Mouse (Mus musculus) megakaryocyte, embryonic 14.5 days (primary cell): Measurements from ENCODE around the gene Map2k5. TPM values are rescaled to one million over a fixed set of nuclear protein-coding genes. Genes with fewer than 3 reads are reported as not detected.

ENCODE experiments used
- H3K27me3 ChIP-seq: replicated peaks from 2 replicates; pipeline ENCODE3; 2012; ENCODE audit warnings: inconsistent platforms
- H3K36me3 ChIP-seq: replicated peaks from 2 replicates; pipeline ENCODE3; 2012; ENCODE audit warnings: low read length, inconsistent platforms, mixed read lengths
- H3K4me1 ChIP-seq: 2 replicates; pipeline ENCODE4 v1.6.1; 2012; ENCODE audit warnings: inconsistent platforms
- H3K4me3 ChIP-seq: replicated peaks from 2 replicates; pipeline ENCODE3; 2012; ENCODE audit warnings: moderate library complexity, mild to moderate bottlenecking, inconsistent platforms
- H3K9me3 ChIP-seq: 2 replicates; pipeline ENCODE4 v1.6.1; 2012; ENCODE audit warnings: inconsistent platforms
- FLI1 ChIP-seq: IDR thresholded peaks from 2 replicates; pipeline ENCODE4 v1.6.1; 2012; ENCODE audit warnings: low read length, inconsistent platforms, mixed read lengths
- GATA1 ChIP-seq: IDR thresholded peaks from 3 replicates; pipeline ENCODE4 v1.6.1; 2012; ENCODE audit warnings: mixed read lengths, low read length, inconsistent platforms, borderline replicate concordance
- polyA plus RNA-seq: library from polyadenylated mRNA; stranded (reverse); fragments of >175 nt; gene quantifications from 2 replicates; pipeline ENCODE4 v1.2.3, GENCODE M21; 2012; ENCODE audit warnings: low replicate concordance; ENCODE audit not compliant: insufficient read depth

Map2k5 gene
- polyA plus RNA-seq, 1 experiment = 31.6 TPM

- no peak for TF ChIP-seq GATA1
- Histone ChIP-seq H3K4me1 (peaks cover 40% of the 10 kb centered on the region), H3K27me3 (peaks cover 3% of the 10 kb centered on the region), H3K4me3 (no peak overlapping the region), H3K36me3 (peaks cover 3% of the 10 kb centered on the region), H3K9me3 (no peaks in the 10 kb centered on the region)
Measured at GRCm38 (mm10) chr9:63380326-63380725, 2.6 kb upstream of the Map2k5 start.

- TF ChIP-seq FLI1 (no peak), GATA1 (no peak)
- Histone ChIP-seq H3K4me1 (peaks cover 56% of the 10 kb centered on the region), H3K4me3 (peak overlapping the region; percentile 99), H3K27me3 (no peaks in the 10 kb centered on the region), H3K9me3 (no peaks in the 10 kb centered on the region), H3K36me3 (peaks cover 25% of the 10 kb centered on the region)
Measured at GRCm38 (mm10) chr9:63378174-63378573, 472 bp upstream of the Map2k5 start.

- H3K27me3 ChIP-seq = no peaks in the 10 kb centered on the region
- no peak for TF ChIP-seq FLI1
- no peak for TF ChIP-seq GATA1
- no peaks in the 10 kb centered on the region for H3K9me3 ChIP-seq
- H3K4me1 ChIP-seq = peaks cover 41% of the 10 kb centered on the region
- H3K36me3 ChIP-seq = peaks cover 67% of the 10 kb centered on the region
- no peak overlapping the region for H3K4me3 ChIP-seq
Measured at GRCm38 (mm10) chr9:63373315-63373714, 4.4 kb downstream of the Map2k5 start.

GRCm38 (mm10) chr9:63372541-63372940 lies 5.2 kb downstream of the Map2k5 start:
- peaks cover 74% of the 10 kb centered on the region for H3K36me3 ChIP-seq
- no peaks in the 10 kb centered on the region for H3K27me3 ChIP-seq
- H3K4me1 ChIP-seq = peaks cover 45% of the 10 kb centered on the region
- no peak for TF ChIP-seq FLI1
- TF ChIP-seq GATA1 = no peak
- no peak overlapping the region for H3K4me3 ChIP-seq
- H3K9me3 ChIP-seq = no peaks in the 10 kb centered on the region

- TF ChIP-seq GATA1 (no peak), FLI1 (no peak)
- peaks cover 64% of the 10 kb centered on the region for H3K36me3 ChIP-seq
- no peaks in the 10 kb centered on the region for H3K9me3 ChIP-seq
- peaks cover 38% of the 10 kb centered on the region for H3K4me1 ChIP-seq
- no peaks in the 10 kb centered on the region for H3K27me3 ChIP-seq
- H3K4me3 ChIP-seq = peak overlapping the region; percentile 29
Measured at GRCm38 (mm10) chr9:63360410-63360809, 17.3 kb downstream of the Map2k5 start.

- TF ChIP-seq GATA1 (no peak), FLI1 (no peak)
- H3K36me3 ChIP-seq = peaks cover 71% of the 10 kb centered on the region
Measured at GRCm38 (mm10) chr9:63359016-63359415, 18.7 kb downstream of the Map2k5 start.

GRCm38 (mm10) chr9:63356721-63357120 lies 21.0 kb downstream of the Map2k5 start:
- Histone ChIP-seq H3K4me1 (peaks cover 38% of the 10 kb centered on the region), H3K36me3 (peaks cover 56% of the 10 kb centered on the region), H3K9me3 (no peaks in the 10 kb centered on the region), H3K27me3 (no peaks in the 10 kb centered on the region), H3K4me3 (no peak overlapping the region)
- no peak for TF ChIP-seq GATA1
- TF ChIP-seq FLI1 = no peak

More at GRCm38 (mm10) chr9:63359016-63359415, 18.7 kb downstream of the Map2k5 start:
- no peaks in the 10 kb centered on the region for H3K27me3 ChIP-seq
- H3K4me1 ChIP-seq = peaks cover 38% of the 10 kb centered on the region
- no peak overlapping the region for H3K4me3 ChIP-seq
- no peaks in the 10 kb centered on the region for H3K9me3 ChIP-seq

- H3K9me3 ChIP-seq = no peaks in the 10 kb centered on the region
- no peaks in the 10 kb centered on the region for H3K27me3 ChIP-seq
- H3K4me3 ChIP-seq = no peak overlapping the region
- peaks cover 56% of the 10 kb centered on the region for H3K36me3 ChIP-seq
- peaks cover 37% of the 10 kb centered on the region for H3K4me1 ChIP-seq
- TF ChIP-seq FLI1 (no peak), GATA1 (no peak)
Measured at GRCm38 (mm10) chr9:63356278-63356677, 21.4 kb downstream of the Map2k5 start.

GRCm38 (mm10) chr9:63354168-63354567 lies 23.5 kb downstream of the Map2k5 start:
- peaks cover 67% of the 10 kb centered on the region for H3K36me3 ChIP-seq
- no peak for TF ChIP-seq FLI1
- no peak for TF ChIP-seq GATA1
- H3K27me3 ChIP-seq = no peaks in the 10 kb centered on the region
- no peaks in the 10 kb centered on the region for H3K9me3 ChIP-seq
- H3K4me1 ChIP-seq = peaks cover 21% of the 10 kb centered on the region
- no peak overlapping the region for H3K4me3 ChIP-seq

GRCm38 (mm10) chr9:63350030-63350429 lies 27.7 kb downstream of the Map2k5 start:
- no peaks in the 10 kb centered on the region for H3K9me3 ChIP-seq

GRCm38 (mm10) chr9:63349241-63349640 lies 28.5 kb downstream of the Map2k5 start:
- Histone ChIP-seq H3K9me3 (no peaks in the 10 kb centered on the region), H3K36me3 (peaks cover 44% of the 10 kb centered on the region), H3K27me3 (no peaks in the 10 kb centered on the region)

More at GRCm38 (mm10) chr9:63350030-63350429, 27.7 kb downstream of the Map2k5 start:
- Histone ChIP-seq H3K27me3 (no peaks in the 10 kb centered on the region), H3K4me1 (peaks cover 24% of the 10 kb centered on the region), H3K36me3 (peaks cover 45% of the 10 kb centered on the region), H3K4me3 (no peak overlapping the region)
- no peak for TF ChIP-seq GATA1
- TF ChIP-seq FLI1 = no peak

More at GRCm38 (mm10) chr9:63349241-63349640, 28.5 kb downstream of the Map2k5 start:
- H3K4me3 ChIP-seq = no peak overlapping the region
- TF ChIP-seq FLI1 (no peak), GATA1 (no peak)
- H3K4me1 ChIP-seq = peaks cover 24% of the 10 kb centered on the region
